Mouse (Mus musculus) liver, adult 2 months (tissue): ENCODE measurements around the gene Gclm.

Experiments
- CTCF ChIP-seq: fragments of 200-500 bp; IDR thresholded peaks from 2 replicates; pipeline ENCODE4 v1.5.1; 2011; ENCODE audit warnings: low read depth, low read length, control low read depth
- POLR2A ChIP-seq: fragments of 200-500 bp; IDR thresholded peaks from 2 replicates; pipeline ENCODE4 v1.6.1; 2011; ENCODE audit warnings: low read length, control low read depth; ENCODE audit not compliant: insufficient read depth; ENCODE audit errors: extremely low read depth

DNA sequence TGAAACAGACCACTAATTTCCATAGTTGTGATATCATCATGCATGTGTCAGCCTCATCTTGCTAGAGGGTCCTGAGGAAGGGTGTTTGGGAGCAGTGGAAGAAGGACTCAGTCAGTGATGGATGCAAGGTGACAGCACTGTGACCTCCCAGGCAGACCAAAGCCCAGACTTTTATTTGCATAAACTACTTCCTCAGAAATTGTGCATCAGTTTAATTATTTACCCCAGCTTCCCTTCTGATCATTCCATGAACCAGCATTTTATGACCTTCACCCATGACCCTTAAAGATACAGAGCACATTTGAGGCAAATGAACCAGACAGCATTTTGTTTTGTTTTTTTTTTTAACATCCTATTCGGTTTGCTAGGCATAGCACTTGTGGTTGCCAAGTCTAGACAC lies 9.6 kb upstream of the Gclm start:
- TF ChIP-seq CTCF (no peak), POLR2A (no peak)
